Mouse (Mus musculus) forebrain, embryonic 15.5 days (tissue): ENCODE results near the gene Tmtc2. TPM values are rescaled to one million over a fixed set of nuclear protein-coding genes. Genes with fewer than 3 reads are reported as not detected.

Source experiments
- ATAC-seq: fragments of 200-750 bp; cut with Nextera tagmentation; replicated peaks from 2 replicates; pipeline ENCODE4 v1.8.0; 2017; ENCODE audit warnings: mild to moderate bottlenecking, moderate TSS enrichment, moderate library complexity
- H3K27ac ChIP-seq: fragments of 300-500 bp; sonication (generic); replicated peaks from 2 replicates; pipeline ENCODE4 v1.5.1; 2015; ENCODE audit warnings: mild to moderate bottlenecking, inconsistent platforms
- H3K27me3 ChIP-seq: fragments of 300-500 bp; sonication (generic); 2 replicates; pipeline ENCODE4 v1.6.1; 2015; ENCODE audit warnings: inconsistent platforms
- H3K36me3 ChIP-seq: fragments of 300-500 bp; sonication (generic); 2 replicates; pipeline ENCODE4 v1.6.1; 2015; ENCODE audit warnings: mild to moderate bottlenecking, inconsistent platforms
- H3K4me1 ChIP-seq: fragments of 300-500 bp; sonication (generic); 2 replicates; pipeline ENCODE4 v1.6.1; 2015; ENCODE audit warnings: inconsistent platforms
- H3K4me2 ChIP-seq: fragments of 300-500 bp; sonication (generic); replicated peaks from 2 replicates; pipeline ENCODE4 v1.6.1; 2015; ENCODE audit warnings: mild to moderate bottlenecking, inconsistent platforms
- H3K4me3 ChIP-seq: fragments of 300-500 bp; sonication (generic); 2 replicates; pipeline ENCODE4 v1.5.1; 2015; ENCODE audit warnings: mild to moderate bottlenecking, inconsistent platforms
- H3K9ac ChIP-seq: fragments of 300-500 bp; sonication (generic); replicated peaks from 2 replicates; pipeline ENCODE4 v1.6.1; 2015; ENCODE audit warnings: mild to moderate bottlenecking, inconsistent platforms
- H3K9me3 ChIP-seq: fragments of 300-500 bp; sonication (generic); 2 replicates; pipeline ENCODE4 v1.6.1; 2016; ENCODE audit warnings: inconsistent platforms
- WGBS: fragments of 180-500 bp; shearing (Covaris S2); methylation state at CpG from one replicate; pipeline ENCODE4 v1.1.7; 2015; ENCODE audit warnings: mixed read lengths; 5-methylcytosine and 5-hydroxymethylcytosine counted together
- polyA plus RNA-seq: library from polyadenylated mRNA; unstranded; fragments of >200 nt; fragmentation: Nextera tagmentation; extraction: Ambion mirVana; gene quantifications from 2 replicates; pipeline ENCODE4 v1.2.1, GENCODE M21; 2015

The Tmtc2 gene
- polyA plus RNA-seq, 1 experiment from 2014 or later, result 7.5 TPM

DNA sequence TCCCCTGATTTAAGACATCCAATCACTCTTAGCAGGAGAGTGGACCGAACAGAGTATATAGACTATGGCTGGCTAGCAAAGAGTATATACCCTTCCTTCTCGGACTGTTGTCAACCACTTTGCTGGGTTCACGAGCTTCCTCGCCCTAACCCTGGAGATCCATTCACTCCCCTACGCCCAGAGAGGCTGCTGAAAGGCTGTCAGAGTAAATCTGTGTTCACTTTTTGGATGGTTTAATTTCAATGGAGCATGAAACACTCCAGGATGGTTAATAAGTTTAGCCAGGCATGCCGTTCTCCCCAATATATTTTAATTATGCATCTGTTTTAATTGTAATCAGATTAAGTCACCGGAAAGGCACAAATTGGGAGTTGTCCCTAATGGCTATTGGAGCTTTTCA, 1.9 kb downstream of the Tmtc2 start:
- H3K36me3 ChIP-seq, result no peaks in the 10 kb centered on the region
- no peak overlapping the region for H3K27ac ChIP-seq
- H3K4me2 ChIP-seq, result peak overlapping the region; percentile 92
- ATAC-seq, result no peak
- peaks cover 17% of the 10 kb centered on the region for H3K4me1 ChIP-seq
- no peaks in the 10 kb centered on the region for H3K27me3 ChIP-seq
- H3K9me3 ChIP-seq, result no peaks in the 10 kb centered on the region
- peak overlapping the region; percentile 75 for H3K4me3 ChIP-seq
- no peak overlapping the region for H3K9ac ChIP-seq
- WGBS, result 13% methylated on average over 7 of the region's 7 CpGs

DNA sequence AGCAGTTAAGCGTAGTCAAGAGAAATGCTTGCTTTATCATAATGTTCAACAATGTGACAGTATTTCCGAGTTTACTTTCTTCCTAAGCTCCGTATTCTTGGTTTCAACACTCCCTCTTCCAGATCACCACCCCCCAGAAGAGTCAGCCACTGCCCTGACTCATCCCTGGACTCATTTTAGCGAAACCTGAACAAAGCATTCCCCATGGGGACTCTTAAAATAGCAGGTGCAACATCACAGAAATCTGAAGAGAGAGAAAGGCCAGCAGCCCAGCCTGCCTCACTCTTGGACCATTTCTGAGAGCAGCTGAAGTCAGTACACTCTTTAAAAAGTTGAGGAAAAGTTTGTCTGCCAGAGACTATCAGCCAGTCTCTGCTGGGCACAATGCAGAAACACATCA, 2.4 kb downstream of the Tmtc2 start:
- WGBS, result 59% methylated on average over 4 of the region's 4 CpGs
- Histone ChIP-seq H3K27ac (no peak overlapping the region), H3K36me3 (no peaks in the 10 kb centered on the region), H3K9me3 (no peaks in the 10 kb centered on the region), H3K27me3 (no peaks in the 10 kb centered on the region), H3K4me1 (peaks cover 15% of the 10 kb centered on the region), H3K9ac (no peak overlapping the region), H3K4me2 (peak overlapping the region; percentile 92), H3K4me3 (peak overlapping the region; percentile 75)
- no peak for ATAC-seq

DNA sequence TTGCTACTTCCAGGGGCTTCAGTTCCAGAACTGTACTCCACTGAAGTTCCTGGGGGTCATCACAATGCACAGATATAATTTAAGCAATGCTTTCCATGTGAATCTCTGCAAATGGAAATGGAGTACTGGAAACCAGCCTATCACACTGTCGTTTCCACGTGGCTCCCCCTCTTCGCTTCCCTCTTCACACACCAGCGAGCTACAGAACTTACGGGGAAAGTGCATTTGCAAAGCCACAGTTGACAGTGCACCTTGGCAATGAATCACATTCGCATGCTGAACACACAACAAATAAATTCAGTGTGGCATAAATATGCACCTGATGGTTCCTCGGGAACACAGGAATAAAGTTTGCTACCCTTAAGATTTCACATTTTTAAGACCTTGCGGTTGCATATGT, 3.2 kb downstream of the Tmtc2 start:
- WGBS, result 73% methylated on average over 8 of the region's 8 CpGs
- H3K4me3 ChIP-seq, result no peak overlapping the region
- H3K4me2 ChIP-seq, result no peak overlapping the region; the same call in 1 of the 2 replicates
- H3K9me3 ChIP-seq, result no peaks in the 10 kb centered on the region
- H3K27ac ChIP-seq, result no peak overlapping the region
- no peaks in the 10 kb centered on the region for H3K27me3 ChIP-seq
- H3K4me1 ChIP-seq, result peaks cover 15% of the 10 kb centered on the region
- no peaks in the 10 kb centered on the region for H3K36me3 ChIP-seq
- no peak for ATAC-seq
- H3K9ac ChIP-seq, result no peak overlapping the region

DNA sequence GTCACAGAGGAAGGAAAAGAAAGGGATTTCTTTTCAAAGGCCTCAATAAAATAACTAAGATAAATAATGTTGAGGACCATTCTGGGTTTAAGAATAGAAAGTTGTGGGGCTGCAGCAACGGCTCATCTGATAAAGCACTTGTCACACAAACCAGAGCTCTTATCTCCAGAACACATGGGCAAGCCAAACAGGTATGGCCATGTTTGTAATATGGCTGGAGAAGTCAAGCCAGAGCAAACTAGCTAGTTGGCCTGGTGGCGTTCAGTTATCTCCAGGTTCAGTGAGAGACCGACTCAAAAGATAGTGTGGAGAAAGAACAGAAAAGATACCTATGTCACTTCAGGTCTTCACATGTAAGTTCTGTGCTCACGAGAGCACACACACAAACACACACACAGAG, 4.7 kb downstream of the Tmtc2 start:
- H3K36me3 ChIP-seq, result no peaks in the 10 kb centered on the region
- no peak overlapping the region for H3K4me3 ChIP-seq
- no peak overlapping the region for H3K4me2 ChIP-seq
- H3K4me1 ChIP-seq, result peaks cover 15% of the 10 kb centered on the region
- no peak overlapping the region for H3K27ac ChIP-seq
- no peaks in the 10 kb centered on the region for H3K27me3 ChIP-seq
- ATAC-seq, result no peak
- H3K9me3 ChIP-seq, result no peaks in the 10 kb centered on the region
- H3K9ac ChIP-seq, result no peak overlapping the region
- WGBS, result 96% methylated on average over 4 of the region's 4 CpGs

DNA sequence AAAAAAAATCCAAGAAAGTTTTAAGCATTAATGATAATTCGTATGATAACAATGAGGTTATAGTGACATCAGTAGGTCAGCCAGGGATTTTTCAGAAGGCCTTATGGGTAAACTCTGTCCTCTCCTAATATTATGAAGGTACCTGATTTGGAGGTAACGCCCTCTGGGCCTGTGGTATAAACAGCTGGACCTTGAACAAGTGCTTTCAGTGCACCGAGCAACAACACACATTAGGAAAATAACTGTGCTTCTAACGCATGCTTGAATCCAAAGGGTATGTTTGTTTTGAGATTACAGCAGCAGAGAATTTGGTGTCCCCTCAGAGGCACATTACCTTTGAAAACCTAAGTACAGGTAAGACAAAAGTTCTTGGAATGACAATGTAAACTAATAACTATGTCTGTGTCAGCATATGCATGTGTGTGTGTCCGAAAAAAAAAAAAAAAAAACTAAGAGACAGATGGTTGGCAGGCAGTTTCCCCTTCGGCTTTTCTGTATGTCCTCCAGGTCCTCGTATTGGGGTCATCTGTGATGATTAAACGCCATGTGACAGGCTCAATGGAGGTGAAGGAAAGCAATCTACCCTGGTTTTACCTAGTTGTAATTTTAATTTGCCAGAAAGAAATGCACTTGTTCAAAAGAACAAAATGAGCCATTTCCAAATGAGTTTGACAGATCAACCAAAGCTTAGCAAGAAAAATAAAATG, 6.3 kb downstream of the Tmtc2 start:
- no peak overlapping the region for H3K4me2 ChIP-seq
- 83% methylated on average over 8 of the region's 8 CpGs for WGBS
- H3K9ac ChIP-seq, result no peak overlapping the region
- H3K9me3 ChIP-seq, result no peaks in the 10 kb centered on the region
- no peak overlapping the region for H3K27ac ChIP-seq
- no peak overlapping the region for H3K4me3 ChIP-seq
- no peak for ATAC-seq
- H3K36me3 ChIP-seq, result no peaks in the 10 kb centered on the region
- H3K27me3 ChIP-seq, result no peaks in the 10 kb centered on the region
- peaks cover 15% of the 10 kb centered on the region for H3K4me1 ChIP-seq

DNA sequence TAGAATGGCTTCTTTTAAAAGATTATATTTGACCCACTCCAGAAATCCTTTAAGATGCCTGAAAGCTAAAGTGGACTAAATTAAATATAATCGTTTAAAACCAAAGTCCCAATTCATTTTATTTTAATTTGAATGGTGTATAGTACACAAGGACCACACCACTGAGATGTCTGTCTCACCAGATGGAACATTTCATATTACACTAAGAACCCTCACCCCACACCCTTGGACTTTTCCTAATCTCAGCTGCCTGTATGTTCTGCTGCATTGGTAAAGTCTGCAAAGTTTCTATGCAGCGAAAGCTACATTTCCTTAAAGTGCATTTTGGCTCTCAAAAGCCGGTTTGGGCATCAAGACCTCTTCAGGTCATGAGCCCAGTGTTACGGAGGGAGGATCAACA, 12.7 kb downstream of the Tmtc2 start:
- H3K4me3 ChIP-seq, result no peak overlapping the region
- H3K27me3 ChIP-seq, result no peaks in the 10 kb centered on the region
- H3K9me3 ChIP-seq, result no peaks in the 10 kb centered on the region
- H3K9ac ChIP-seq, result no peak overlapping the region
- no peak overlapping the region for H3K27ac ChIP-seq
- ATAC-seq, result no peak
- H3K36me3 ChIP-seq, result no peaks in the 10 kb centered on the region
- WGBS, result 92% methylated on average over 4 of the region's 4 CpGs
- no peak overlapping the region for H3K4me2 ChIP-seq
- H3K4me1 ChIP-seq, result no peaks in the 10 kb centered on the region

DNA sequence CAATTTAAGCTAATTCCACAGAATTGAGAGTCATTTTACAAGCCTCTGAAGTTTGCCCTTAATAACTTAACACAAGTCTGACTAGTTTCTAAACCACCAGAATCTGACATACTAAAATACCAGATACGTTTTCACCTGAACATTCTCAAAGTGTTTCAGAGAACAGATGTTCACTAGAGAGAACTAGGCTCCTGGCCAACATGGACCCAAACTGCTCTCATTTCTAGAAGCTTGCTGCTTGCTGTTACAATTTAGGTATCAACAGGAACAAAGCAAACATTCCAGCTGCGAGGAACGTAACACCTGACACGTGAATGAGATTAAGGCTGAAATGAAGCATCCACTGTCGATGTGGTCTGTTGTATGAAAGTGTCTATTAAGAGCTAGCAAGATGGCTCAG, 16.7 kb downstream of the Tmtc2 start:
- no peaks in the 10 kb centered on the region for H3K4me1 ChIP-seq
- WGBS, result 77% methylated on average over 5 of the region's 5 CpGs
- H3K27me3 ChIP-seq, result no peaks in the 10 kb centered on the region
- H3K36me3 ChIP-seq, result no peaks in the 10 kb centered on the region
- H3K4me3 ChIP-seq, result no peak overlapping the region
- no peaks in the 10 kb centered on the region for H3K9me3 ChIP-seq
- H3K27ac ChIP-seq, result no peak overlapping the region
- ATAC-seq, result no peak
- no peak overlapping the region for H3K9ac ChIP-seq
- H3K4me2 ChIP-seq, result no peak overlapping the region

DNA sequence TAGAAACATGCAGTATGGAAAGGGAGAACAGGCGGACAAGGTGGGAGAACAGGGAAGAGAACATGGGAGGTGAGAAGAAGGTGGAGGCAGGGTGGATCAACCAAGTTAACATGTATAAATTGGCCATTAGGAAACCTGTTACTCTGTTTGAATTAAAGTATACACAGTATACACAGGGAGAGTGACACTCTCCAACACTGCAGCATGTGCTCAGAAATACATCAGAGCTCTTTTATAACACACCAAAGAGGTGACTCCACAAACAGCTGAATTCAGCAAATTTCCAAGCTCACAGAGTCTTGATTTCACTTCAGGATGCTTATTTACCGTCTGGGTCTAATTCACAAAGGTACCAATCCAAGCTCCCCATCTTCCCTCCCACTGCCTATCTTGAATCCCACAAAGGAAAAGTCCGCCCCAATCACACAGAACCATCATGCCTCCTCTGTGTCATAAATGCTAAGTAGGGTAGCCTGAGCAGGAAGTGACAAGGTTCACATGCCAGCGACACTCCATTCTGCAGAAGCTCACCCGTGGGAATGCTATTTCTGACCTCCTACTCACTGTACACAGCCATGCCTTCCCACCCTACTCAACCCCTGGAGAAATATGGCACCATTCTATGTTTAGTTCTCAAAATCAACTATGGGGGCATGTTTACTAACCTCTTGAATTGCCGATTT, 17.2 kb downstream of the Tmtc2 start:
- H3K36me3 ChIP-seq, result no peaks in the 10 kb centered on the region
- no peak overlapping the region for H3K4me2 ChIP-seq
- ATAC-seq, result no peak
- H3K9ac ChIP-seq, result no peak overlapping the region
- 87% methylated on average over 6 of the region's 6 CpGs for WGBS
- no peaks in the 10 kb centered on the region for H3K9me3 ChIP-seq
- H3K4me3 ChIP-seq, result no peak overlapping the region
- no peak overlapping the region for H3K27ac ChIP-seq
- H3K4me1 ChIP-seq, result no peaks in the 10 kb centered on the region
- no peaks in the 10 kb centered on the region for H3K27me3 ChIP-seq

DNA sequence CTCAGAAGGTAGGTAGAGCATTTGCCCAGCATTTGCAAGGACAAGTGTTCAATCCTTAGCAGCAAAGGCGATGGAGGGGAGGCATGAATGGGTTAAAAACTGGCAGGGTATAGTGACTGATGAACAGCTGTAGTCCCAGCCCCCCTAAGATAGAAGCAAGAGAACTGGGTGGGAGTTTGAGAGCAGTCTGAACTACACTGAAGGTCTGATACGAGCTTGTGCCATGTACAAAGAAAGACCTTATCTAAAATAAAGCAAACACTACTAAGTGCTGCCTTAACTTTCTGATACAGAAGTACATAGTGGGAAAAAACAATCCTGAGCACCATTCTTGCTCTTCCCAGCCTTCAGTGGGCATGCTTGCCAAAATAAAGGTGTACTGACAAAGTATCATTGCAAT, 20.1 kb downstream of the Tmtc2 start:
- no peak overlapping the region for H3K9ac ChIP-seq
- no peaks in the 10 kb centered on the region for H3K36me3 ChIP-seq
- no peak overlapping the region for H3K4me2 ChIP-seq
- WGBS, result 92% methylated on average over 2 of the region's 2 CpGs
- no peak for ATAC-seq
- no peak overlapping the region for H3K4me3 ChIP-seq
- no peaks in the 10 kb centered on the region for H3K27me3 ChIP-seq
- no peaks in the 10 kb centered on the region for H3K4me1 ChIP-seq
- no peak overlapping the region for H3K27ac ChIP-seq
- H3K9me3 ChIP-seq, result no peaks in the 10 kb centered on the region

DNA sequence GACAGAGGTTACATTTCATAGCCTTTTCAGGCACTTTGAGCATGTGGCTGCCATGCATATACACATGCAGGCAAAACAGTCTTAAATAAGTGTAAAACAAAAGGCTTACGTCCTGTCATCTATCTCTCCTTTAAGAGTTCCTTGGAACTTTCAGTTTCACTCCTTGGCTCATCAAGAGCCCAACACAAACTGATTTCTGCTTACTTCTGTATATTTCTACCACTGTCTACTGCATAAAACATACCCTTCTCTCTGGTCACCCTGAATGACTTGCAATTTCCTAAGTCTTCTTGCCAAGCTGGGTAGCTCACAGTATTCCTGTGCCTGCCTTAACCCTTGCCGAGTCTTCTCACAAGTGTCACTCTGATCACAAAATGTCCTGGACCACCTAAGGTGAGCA, 26.2 kb downstream of the Tmtc2 start:
- Histone ChIP-seq H3K4me3 (no peak overlapping the region), H3K27me3 (no peaks in the 10 kb centered on the region), H3K4me1 (no peaks in the 10 kb centered on the region), H3K9ac (no peak overlapping the region), H3K4me2 (no peak overlapping the region), H3K27ac (no peak overlapping the region), H3K36me3 (no peaks in the 10 kb centered on the region), H3K9me3 (no peaks in the 10 kb centered on the region)
- no peak for ATAC-seq
- 93% methylated on average over 2 of the region's 2 CpGs for WGBS

DNA sequence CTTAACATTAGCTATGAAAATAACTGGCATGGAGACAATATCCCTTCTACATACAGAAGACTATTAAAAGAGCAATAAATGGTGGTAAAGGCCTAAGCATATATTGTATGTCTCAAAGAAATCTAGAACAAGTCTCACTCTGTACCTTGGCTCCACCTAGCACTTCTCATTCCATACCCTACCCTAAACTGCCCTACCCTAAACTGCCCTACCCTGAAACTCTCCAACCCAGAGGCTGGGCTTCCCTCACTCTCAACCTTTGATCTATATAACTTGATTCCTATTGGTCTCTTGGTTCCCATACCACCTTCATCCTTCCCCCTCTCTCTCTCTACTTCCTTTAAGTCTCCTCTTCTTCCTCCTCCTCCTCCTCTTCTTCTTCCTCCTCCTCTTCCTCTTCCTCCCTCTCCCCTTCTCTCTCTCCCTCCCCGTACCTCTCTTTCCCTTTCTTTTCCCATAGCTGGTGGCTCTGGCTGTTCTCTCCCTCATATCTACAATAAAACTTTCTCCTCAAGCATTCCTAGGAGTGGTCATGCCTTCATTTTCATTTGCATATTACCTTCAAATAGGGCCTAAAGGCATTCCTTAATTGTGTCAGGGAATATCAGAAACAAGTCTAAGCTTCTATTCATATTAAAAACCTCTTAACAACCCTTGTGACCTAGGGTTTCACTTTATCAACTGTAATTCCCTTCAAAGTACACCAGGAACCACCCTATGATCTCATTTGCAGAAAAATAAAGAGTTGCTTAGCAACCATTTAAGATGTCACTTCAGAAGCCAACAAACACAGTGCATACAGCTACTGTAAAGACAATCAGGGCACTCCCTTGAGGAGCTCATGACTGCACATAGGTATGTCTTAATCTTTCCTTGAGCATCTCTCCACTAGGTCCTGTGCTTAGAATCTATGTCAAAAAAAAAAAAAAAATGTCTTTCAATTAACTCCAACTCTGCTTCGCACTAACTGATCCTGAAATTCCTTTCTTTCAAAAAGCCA, 29.9 kb downstream of the Tmtc2 start:
- Histone ChIP-seq H3K4me2 (no peak overlapping the region), H3K36me3 (no peaks in the 10 kb centered on the region), H3K9me3 (no peaks in the 10 kb centered on the region), H3K9ac (no peak overlapping the region), H3K4me3 (no peak overlapping the region), H3K27me3 (no peaks in the 10 kb centered on the region), H3K27ac (no peak overlapping the region), H3K4me1 (no peaks in the 10 kb centered on the region)
- 76% methylated on average over 2 of the region's 2 CpGs for WGBS
- ATAC-seq, result no peak

DNA sequence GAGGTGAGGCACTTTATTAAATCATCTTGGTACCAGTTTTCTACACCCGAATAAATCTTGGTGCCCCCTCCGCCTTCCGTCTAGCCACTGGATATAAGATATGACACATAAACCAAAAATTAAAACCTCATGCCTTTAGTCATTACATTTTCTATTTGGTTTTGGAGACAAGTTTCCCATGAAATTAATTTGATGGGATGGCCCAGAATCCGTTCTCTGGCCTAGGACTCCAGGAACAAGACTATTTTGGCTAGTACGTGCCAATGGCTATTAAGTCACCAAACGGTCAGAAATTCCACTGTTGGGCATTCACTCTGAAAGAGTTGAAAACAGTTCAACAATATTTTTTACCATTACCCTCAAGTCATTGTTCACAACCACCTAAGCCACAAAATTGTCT, 32.2 kb downstream of the Tmtc2 start:
- no peaks in the 10 kb centered on the region for H3K9me3 ChIP-seq
- H3K27me3 ChIP-seq, result no peaks in the 10 kb centered on the region
- H3K9ac ChIP-seq, result no peak overlapping the region
- no peaks in the 10 kb centered on the region for H3K36me3 ChIP-seq
- H3K4me3 ChIP-seq, result no peak overlapping the region
- ATAC-seq, result no peak
- no peak overlapping the region for H3K4me2 ChIP-seq
- no peaks in the 10 kb centered on the region for H3K4me1 ChIP-seq
- 93% methylated on average over 6 of the region's 6 CpGs for WGBS
- no peak overlapping the region for H3K27ac ChIP-seq
